Mouse (Mus musculus): Measurements from ENCODE around the gene Olfml3.
A peak's percentile ranks its signal among the peaks of the same experiment; 100 is the strongest.

The Olfml3 gene

DNA sequence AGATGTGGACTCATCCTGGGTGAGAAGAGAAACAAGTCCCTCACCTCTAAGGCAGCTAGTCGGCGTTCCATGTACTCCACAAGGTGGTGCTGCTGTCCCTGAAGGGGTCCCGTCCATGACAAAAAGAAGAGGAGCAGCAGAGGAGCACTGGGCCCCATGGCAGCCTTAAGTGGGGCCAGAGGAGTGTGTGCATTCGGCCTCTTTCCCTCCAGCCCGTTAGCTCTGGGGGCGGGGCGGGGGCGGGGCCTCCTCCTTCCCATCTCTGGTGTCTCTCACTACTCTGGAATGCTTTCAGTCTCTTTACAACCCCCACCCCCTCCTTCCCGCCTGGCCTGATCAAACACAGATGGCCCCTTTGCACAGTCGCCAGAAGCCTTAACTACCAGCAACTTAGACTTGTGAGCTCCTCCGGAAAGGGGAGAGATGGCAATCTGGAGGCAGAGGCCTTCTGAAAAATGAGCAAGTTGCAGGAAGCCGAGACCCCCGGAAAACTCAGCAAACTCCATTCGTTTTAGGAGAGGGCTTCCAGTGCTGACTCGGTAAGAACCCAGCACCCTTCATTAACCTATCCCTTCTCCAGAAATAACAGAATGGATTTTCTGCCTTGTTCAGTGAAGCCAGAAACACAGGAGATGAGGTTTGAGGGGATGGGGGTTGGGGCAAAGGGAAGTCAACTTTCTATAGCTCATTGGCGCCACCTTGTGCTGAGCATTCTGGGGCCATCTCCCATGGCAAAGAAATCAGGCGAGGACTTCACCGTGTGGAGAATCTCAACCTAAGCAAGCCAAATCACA is at the start of gene Olfml3:
Olfml3 (minus strand) TSS at position 224 of the 794 bp plus-strand sequence.
- peak; percentile 92 to 94 for DNase-seq (ENCODE audit: low spot score in 2 of 2)

- no peak for DNase-seq (ENCODE audit: low spot score in 2 of 2)
Observed at GRCm38 (mm10) chr3:103787225-103787624, 49.4 kb upstream of the Olfml3 start.

DNA sequence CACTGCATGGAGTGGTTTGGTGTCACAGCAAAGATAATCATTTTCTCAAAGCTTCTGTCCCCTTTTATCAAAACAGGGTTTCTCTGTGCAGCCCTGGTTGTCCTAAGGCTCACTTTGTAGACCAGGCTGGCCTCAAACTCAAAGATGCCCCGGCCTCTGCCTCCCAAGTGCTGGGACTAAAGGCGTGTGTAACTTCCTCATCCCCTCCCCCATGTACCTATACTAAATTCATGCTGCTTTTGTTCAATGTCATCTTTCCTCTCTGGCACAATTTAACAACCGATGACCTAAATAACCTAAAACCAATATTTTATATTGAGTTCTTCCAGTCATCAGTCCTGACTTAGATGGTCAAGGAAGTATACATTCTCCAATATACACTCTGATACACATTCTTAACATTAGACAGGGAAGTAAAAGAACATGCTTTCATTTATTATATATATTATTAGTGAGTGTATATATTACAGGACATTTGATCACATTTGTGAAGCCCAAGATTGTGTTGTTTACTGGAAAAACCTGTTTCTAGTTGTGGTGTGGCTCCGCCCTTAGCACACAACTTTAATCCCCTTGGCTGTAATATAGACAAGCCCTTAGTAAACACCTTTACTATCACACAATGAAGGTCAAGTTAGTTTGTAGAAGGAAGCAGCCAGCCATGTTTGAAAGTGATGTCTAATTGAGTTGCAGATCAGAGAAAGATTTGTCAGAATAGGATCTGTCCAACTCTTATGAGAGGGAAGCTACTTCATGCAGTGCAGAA is 45.2 kb upstream of the Olfml3 start:
- DNase-seq (ENCODE audit: low spot score in 2 of 2), result no peak

GRCm38 (mm10) chr3:103780777-103781176 is 43.0 kb upstream of the Olfml3 start:
- no peak for DNase-seq (ENCODE audit: low spot score in 2 of 2)

- peak in 1 of 2 experiments; percentile 45 for DNase-seq (ENCODE audit: low spot score in 2 of 2)
Observed at GRCm38 (mm10) chr3:103780271-103780670, 42.5 kb upstream of the Olfml3 start.

DNA sequence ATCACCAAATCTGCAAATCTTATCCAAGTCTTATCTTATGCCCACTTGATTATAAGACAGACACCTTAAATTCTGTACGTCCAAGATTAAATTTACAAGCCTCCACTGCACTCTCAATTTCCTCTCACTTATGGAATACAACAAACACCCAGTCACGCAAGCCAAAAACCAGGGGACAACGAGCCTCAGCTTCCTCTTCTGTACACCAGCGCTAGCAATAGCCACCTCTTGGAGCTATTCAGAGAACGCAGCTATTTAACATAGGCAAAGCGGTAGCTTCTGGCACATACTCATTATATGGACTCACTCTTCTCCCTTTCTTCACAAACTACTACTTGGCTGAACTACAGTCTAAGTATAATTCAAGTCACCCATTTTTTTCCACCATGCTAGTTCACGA is 41.4 kb upstream of the Olfml3 start:
- no peak for DNase-seq (ENCODE audit: low spot score in 2 of 2)

GRCm38 (mm10) chr3:103778660-103779059 is 40.9 kb upstream of the Olfml3 start:
- DNase-seq (ENCODE audit: low spot score in 2 of 2), result no peak

- DNase-seq (ENCODE audit: low spot score in 2 of 2), result peak in 1 of 2 experiments; percentile 28
Observed at GRCm38 (mm10) chr3:103777940-103778339, 40.1 kb upstream of the Olfml3 start.

- DNase-seq (ENCODE audit: low spot score in 2 of 2), result no peak
Observed at GRCm38 (mm10) chr3:103774009-103774408, 36.2 kb upstream of the Olfml3 start.

DNA sequence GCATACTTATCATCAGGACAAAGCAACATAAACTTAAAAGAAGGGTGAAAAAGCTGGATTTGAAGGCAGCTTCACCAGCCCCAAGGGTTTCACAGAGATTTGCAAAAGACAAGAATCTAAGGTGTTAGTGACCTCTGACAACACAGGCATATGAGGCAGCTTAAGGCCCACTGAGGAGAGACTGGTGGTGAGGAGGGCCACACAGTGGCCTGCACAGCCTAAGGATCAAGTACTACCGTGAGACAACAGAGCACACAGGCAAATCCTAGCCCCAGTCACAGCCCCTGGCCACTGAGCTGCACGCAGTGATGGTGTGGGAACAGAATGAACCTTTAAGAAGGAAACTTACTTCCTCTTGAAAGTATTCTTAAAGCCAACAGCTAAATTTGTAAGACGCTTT is 35.7 kb upstream of the Olfml3 start:
- DNase-seq (ENCODE audit: low spot score in 2 of 2), result no peak

DNA sequence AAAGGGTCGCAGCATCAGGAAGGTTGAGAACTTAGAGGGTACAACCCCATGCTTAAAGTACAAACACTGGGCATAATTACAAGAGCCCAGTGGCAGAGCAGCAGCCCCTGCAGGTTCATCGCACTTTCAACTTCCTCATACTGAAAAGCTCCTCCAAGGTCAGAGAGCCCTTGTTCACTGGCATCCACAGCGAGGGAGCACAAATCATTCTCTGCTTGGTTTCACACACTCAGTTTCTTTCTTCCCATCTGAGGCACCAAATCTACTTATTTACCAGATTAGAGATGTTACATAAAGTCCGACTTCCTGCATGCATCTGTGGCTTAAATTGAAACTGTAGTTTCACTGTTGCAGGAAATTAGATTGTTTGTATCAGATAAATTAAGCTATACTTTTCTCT is 35.0 kb upstream of the Olfml3 start:
- no peak for DNase-seq (ENCODE audit: low spot score in 2 of 2)

DNA sequence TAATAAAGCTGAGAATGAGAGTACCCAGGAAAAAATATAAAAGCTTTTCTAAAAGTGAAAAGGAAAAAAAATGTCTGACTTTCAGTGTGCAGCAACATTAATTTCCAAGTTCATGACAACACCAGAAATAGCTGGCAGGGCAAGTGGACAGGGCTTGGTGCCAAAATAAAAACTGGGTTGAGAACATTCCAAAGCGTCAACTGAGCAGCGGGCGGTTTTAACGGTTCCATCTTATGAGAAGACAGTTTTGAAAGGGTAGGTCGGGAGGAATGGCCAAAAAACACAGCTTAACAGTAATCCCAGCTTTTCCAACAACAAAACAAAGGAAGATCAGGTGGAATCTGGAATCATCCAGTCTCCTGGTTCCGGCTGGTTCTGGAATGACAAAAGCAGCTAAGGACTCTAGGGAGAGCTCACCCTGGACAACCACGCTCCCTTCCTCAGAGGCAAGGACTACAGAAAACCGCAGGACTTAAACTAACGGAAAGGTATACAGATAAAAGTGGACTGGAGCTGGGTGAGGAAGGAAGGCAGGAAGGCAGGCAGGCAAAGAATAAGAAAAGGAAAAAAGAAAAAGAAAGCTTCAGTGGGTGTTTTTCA is 33.8 kb upstream of the Olfml3 start:
- DNase-seq (ENCODE audit: low spot score in 2 of 2), result peak in 1 of 2 experiments; percentile 22

GRCm38 (mm10) chr3:103766789-103767188 is 29.0 kb upstream of the Olfml3 start:
- no peak for DNase-seq (ENCODE audit: low spot score in 2 of 2)

DNA sequence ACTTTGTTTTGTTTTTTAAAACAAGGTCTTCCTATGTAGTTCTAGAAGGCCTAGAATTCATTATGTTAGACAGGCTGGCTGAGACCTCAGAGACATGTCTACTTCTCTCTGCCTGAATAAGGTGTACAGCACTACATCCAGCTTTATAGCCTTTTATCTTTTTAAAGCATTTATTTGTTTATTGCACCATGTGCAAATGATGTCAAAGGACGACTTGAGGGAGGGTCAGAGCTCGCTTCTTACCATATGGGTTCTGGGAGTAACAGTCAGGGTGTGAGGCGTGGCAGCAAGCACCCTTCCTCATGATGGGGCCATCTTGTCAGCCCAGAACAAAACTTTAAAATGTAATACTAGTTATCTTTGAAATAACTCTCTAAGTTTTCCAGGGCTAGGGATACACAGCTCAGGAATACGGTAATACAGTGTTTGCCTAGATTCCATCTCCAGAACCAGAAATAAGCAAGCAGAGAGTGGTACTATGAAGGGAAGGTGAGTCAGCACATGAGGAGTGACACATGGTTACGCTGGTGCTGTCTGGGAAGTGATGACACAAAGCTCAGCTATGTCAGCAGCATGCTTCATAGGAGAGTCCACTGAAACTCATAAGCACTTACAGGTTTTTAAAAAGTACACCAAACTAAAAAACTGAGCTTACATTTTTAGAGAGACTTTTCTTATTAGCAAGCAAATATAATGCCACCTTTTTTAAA is 21.6 kb upstream of the Olfml3 start:
- DNase-seq (ENCODE audit: low spot score in 2 of 2), result no peak

DNA sequence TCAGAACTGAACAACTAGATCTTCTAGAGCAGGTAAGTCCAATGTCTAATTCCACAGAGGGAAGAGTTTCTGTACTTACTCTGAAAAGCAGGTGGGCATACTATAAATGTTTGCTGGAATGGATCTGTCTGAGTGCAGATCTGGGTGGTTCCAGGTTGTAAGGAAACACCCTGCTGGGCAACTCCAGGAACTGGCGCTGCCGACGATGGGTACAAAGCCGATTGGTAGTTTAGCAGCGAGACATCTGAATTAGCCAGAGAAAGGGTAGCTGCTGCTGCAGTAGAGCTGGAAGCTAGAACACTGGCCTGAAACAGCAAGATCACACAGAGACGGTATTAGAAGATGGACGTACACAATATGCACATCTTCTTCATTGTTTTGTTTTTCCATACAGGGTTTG is 20.7 kb upstream of the Olfml3 start:
- no peak for DNase-seq (ENCODE audit: low spot score in 2 of 2)

DNA sequence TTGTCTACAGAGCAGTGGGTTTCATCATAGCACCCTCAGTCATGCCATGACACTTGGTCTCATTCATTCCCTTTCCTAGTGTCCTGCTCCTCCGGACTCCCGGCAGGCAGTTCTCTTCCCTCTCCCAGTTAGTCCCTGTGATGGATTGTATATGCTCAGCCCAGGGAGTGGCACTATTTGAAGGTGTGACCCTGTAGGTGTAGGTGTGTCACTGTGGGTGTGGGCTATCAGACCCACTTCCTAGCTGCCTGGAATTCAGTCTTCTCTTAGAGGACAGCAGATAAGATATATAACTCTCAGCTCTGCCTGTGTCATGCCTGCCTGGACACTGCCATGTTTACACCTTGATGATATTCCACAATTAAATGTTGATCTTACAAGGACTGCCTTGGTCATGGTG is 19.1 kb upstream of the Olfml3 start:
- DNase-seq (ENCODE audit: low spot score in 2 of 2), result no peak

DNA sequence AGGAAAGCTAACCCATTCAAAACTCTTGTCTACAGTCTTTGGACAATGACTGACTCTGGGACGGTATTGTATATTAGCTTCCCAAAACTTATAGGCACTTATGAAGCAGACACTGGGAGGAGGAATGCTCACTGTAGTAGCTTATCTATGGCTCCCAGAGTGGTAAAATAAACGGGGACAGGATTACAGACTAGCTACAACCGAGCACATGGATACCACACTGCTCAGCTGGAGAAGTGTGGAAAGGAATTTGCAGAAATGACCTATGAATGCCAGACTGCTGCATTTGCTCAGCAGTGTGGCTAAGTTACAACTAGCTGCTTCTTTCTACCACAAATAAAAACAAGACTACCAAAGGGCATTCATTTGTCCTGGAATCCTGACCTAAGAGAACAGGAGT is 17.6 kb upstream of the Olfml3 start:
- no peak for DNase-seq (ENCODE audit: low spot score in 2 of 2)

DNA sequence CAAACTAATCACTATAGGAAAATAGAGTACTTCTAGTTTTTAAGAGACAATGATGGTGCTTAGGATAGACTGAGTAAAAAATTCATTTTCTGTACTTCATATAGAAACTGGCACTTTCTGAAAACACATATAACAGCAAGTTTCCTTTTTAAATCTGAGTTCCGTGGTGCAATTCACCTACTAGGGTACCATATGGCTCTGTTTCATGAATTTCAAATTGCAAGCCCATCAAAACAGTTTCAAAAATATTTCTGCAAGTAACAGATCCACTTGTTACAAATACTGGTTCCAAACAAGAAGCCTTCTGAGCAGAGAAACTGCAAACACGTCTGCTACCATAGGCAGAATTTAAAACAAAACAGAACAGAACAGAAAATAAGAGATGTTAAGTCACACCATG is 13.8 kb upstream of the Olfml3 start:
- DNase-seq (ENCODE audit: low spot score in 2 of 2), result no peak

- no peak for DNase-seq (ENCODE audit: low spot score in 2 of 2)
Observed at GRCm38 (mm10) chr3:103746711-103747110, 8.9 kb upstream of the Olfml3 start.

- DNase-seq (ENCODE audit: low spot score in 2 of 2), result no peak
Observed at GRCm38 (mm10) chr3:103745001-103745770, 7.4 kb upstream of the Olfml3 start.

GRCm38 (mm10) chr3:103743208-103743607 is 5.4 kb upstream of the Olfml3 start:
- no peak for DNase-seq (ENCODE audit: low spot score in 2 of 2)
